Mouse (Mus musculus): ENCODE data around the gene Nemp1. TPM values are rescaled to one million over a fixed set of nuclear protein-coding genes. Genes with fewer than 3 reads are reported as not detected.

Nemp1 gene
- polyA plus RNA-seq, 1 experiment = 3.6 TPM

- H3K4me3 ChIP-seq (replicated peaks; ENCODE audit: extremely low read depth, low read depth, low read length) = peak overlapping the region; percentile 21
- H3K4me1 ChIP-seq (ENCODE audit: control insufficient read depth, insufficient read depth, low read length) = no peaks in the 10 kb centered on the region
- DNase-seq = peak; percentile 30
- WGBS = 15% methylated on average over 8 of the region's 8 CpGs
- TF ChIP-seq CTCF (IDR thresholded peaks at IDR 0.05; ENCODE audit: insufficient read depth, low read length) (no peak), POLR2A (IDR thresholded peaks at IDR 0.05; ENCODE audit: borderline replicate concordance, extremely low read depth, low read depth, low read length) (no peak; the same call in 1 of the 2 replicates)
Measured at GRCm38 (mm10) chr10:127748847-127749612, 82.3 kb downstream of the Nemp1 start.

- DNase-seq = no peak
Measured at GRCm38 (mm10) chr10:127750136-127750777, 83.6 kb downstream of the Nemp1 start.

More at GRCm38 (mm10) chr10:127750136-127750777, 83.6 kb downstream of the Nemp1 start:
- peak overlapping the region; percentile 58 for H3K4me3 ChIP-seq (replicated peaks; ENCODE audit: extremely low read depth, low read depth, low read length)
- TF ChIP-seq POLR2A (IDR thresholded peaks at IDR 0.05; ENCODE audit: borderline replicate concordance, extremely low read depth, low read depth, low read length) (no peak), CTCF (IDR thresholded peaks at IDR 0.05; ENCODE audit: insufficient read depth, low read length) (no peak)
- 45% methylated on average over 24 of the region's 24 CpGs for WGBS
- H3K4me1 ChIP-seq (ENCODE audit: control insufficient read depth, insufficient read depth, low read length) = peaks cover 10% of the 10 kb centered on the region

Other genes starting within 250 kb of the Nemp1 start
- 1.5 and 5.8 TPM in 2 replicates for gene Stac3, start 165.2 kb upstream of the Nemp1 start, polyA plus RNA-seq (2012; rRNA removed)
- 107 and 124 TPM in 2 replicates for gene Ndufa4l2, start 151.9 kb upstream of the Nemp1 start, polyA plus RNA-seq (2012; rRNA removed)
- gene Shmt2, start 144.5 kb upstream of the Nemp1 start, polyA plus RNA-seq (2012; rRNA removed) = 40.3 and 57.7 TPM in 2 replicates
- gene Nxph4, start 132.3 kb upstream of the Nemp1 start, polyA plus RNA-seq (2012; rRNA removed) = 0.23 and 0.24 TPM in 2 replicates
- gene Lrp1, start 45.8 kb upstream of the Nemp1 start, polyA plus RNA-seq (2012; rRNA removed) = 215 and 248 TPM in 2 replicates
- 92.3 and 123 TPM in 2 replicates for gene Stat6, start 23.9 kb upstream of the Nemp1 start, polyA plus RNA-seq (2012; rRNA removed)
- 32.8 and 35.1 TPM in 2 replicates for gene Nab2, start 1.7 kb downstream of the Nemp1 start, polyA plus RNA-seq (2012; rRNA removed)
- 0.11 and 0.77 TPM in 2 replicates for gene Myo1a, start 38.3 kb downstream of the Nemp1 start, polyA plus RNA-seq (2012; rRNA removed)
- not detected in 2 replicates for gene Tac2, start 57.6 kb downstream of the Nemp1 start, polyA plus RNA-seq (2012; rRNA removed)
- 8.7 and 10.5 TPM in 2 replicates for gene Zbtb39, start 72.6 kb downstream of the Nemp1 start, polyA plus RNA-seq (2012; rRNA removed)
- gene Gpr182, start 84.8 kb downstream of the Nemp1 start, polyA plus RNA-seq (2012; rRNA removed) = 31.1 and 51.3 TPM in 2 replicates
- 0.05 and 0.11 TPM in 2 replicates for gene Rdh1, start 92.8 kb downstream of the Nemp1 start, polyA plus RNA-seq (2012; rRNA removed)
- 0.07 and 0.14 TPM in 2 replicates for gene Rdh16f1, start 92.9 kb downstream of the Nemp1 start, polyA plus RNA-seq (2012; rRNA removed)
- gene Rdh9, start 109.5 kb downstream of the Nemp1 start, polyA plus RNA-seq (2012; rRNA removed) = 0.17 TPM in 1 of 2 replicates, not detected in the other
- gene Rdh16, start 134.3 kb downstream of the Nemp1 start, polyA plus RNA-seq (2012; rRNA removed) = 0.04 and 0.09 TPM in 2 replicates
- gene Rdh19, start 183.0 kb downstream of the Nemp1 start, polyA plus RNA-seq (2012; rRNA removed) = not detected in 2 replicates
- gene Rdh16f2, start 199.6 kb downstream of the Nemp1 start, polyA plus RNA-seq (2012; rRNA removed) = not detected in 2 replicates
- 0.12 and 0.72 TPM in 2 replicates for gene Rdh7, start 221.9 kb downstream of the Nemp1 start, polyA plus RNA-seq (2012; rRNA removed)
- gene Sdr9c7, start 231.6 kb downstream of the Nemp1 start, polyA plus RNA-seq (2012; rRNA removed) = 2.9 TPM in 1 of 2 replicates, not detected in the other

All from lung, adult 2 months (tissue).